Mouse (Mus musculus): ENCODE measurements around the gene Ubxn1. TPM values are rescaled to one million over a fixed set of nuclear protein-coding genes. Genes with fewer than 3 reads are reported as not detected.

The Ubxn1 gene
- polyA plus RNA-seq, 1 experiment from 2014 or later: 176 TPM

- ATAC-seq (ENCODE audit: insufficient number of reproducible peaks, low FRiP score, low TSS enrichment, low read depth): no peak
These were observed 40.5 kb downstream of the Ubxn1 start for GRCm38 (mm10) chr19:8911810-8912209.

GRCm38 (mm10) chr19:8914212-8914611, 42.9 kb downstream of the Ubxn1 start:
- H3K9me3 ChIP-seq: no peaks in the 10 kb centered on the region
- H3K27ac ChIP-seq: no peak overlapping the region
- H3K9ac ChIP-seq: no peak overlapping the region
- peaks cover 79% of the 10 kb centered on the region for H3K36me3 ChIP-seq
- no peak overlapping the region for H3K4me2 ChIP-seq
- WGBS: 92% methylated on average over 3 of the region's 3 CpGs
- H3K4me1 ChIP-seq: no peaks in the 10 kb centered on the region
- H3K4me3 ChIP-seq: no peak overlapping the region
- no peak for ATAC-seq (ENCODE audit: insufficient number of reproducible peaks, low FRiP score, low TSS enrichment, low read depth)
- no peaks in the 10 kb centered on the region for H3K27me3 ChIP-seq

More at GRCm38 (mm10) chr19:8911810-8912209, 40.5 kb downstream of the Ubxn1 start:
- H3K27ac ChIP-seq: no peak overlapping the region
- no peak overlapping the region for H3K9ac ChIP-seq
- no peak overlapping the region for H3K4me3 ChIP-seq
- 96% methylated on average over 5 of the region's 5 CpGs for WGBS
- no peaks in the 10 kb centered on the region for H3K27me3 ChIP-seq
- H3K4me1 ChIP-seq: no peaks in the 10 kb centered on the region
- no peaks in the 10 kb centered on the region for H3K9me3 ChIP-seq
- no peak overlapping the region for H3K4me2 ChIP-seq
- peaks cover 100% of the 10 kb centered on the region for H3K36me3 ChIP-seq

- Histone ChIP-seq H3K4me1 (peaks cover 13% of the 10 kb centered on the region), H3K4me2 (no peak overlapping the region), H3K36me3 (peaks cover 39% of the 10 kb centered on the region), H3K27ac (no peak overlapping the region), H3K9me3 (no peaks in the 10 kb centered on the region), H3K4me3 (no peak overlapping the region), H3K9ac (no peak overlapping the region), H3K27me3 (no peaks in the 10 kb centered on the region)
- WGBS: 89% methylated on average over 3 of the region's 3 CpGs
- ATAC-seq (ENCODE audit: insufficient number of reproducible peaks, low FRiP score, low TSS enrichment, low read depth): no peak
These were observed 47.7 kb downstream of the Ubxn1 start for GRCm38 (mm10) chr19:8919000-8919399.

- H3K27ac ChIP-seq: peak overlapping the region; percentile 91
- no peaks in the 10 kb centered on the region for H3K27me3 ChIP-seq
- ATAC-seq (ENCODE audit: insufficient number of reproducible peaks, low FRiP score, low TSS enrichment, low read depth): no peak
- WGBS: 61% methylated on average over 6 of the region's 6 CpGs
- H3K4me2 ChIP-seq: peak overlapping the region; percentile 59
- H3K4me1 ChIP-seq: peaks cover 13% of the 10 kb centered on the region
- H3K4me3 ChIP-seq: peak overlapping the region; percentile 76
- H3K9me3 ChIP-seq: no peaks in the 10 kb centered on the region
- no peak overlapping the region; the same call in 1 of the 2 replicates for H3K9ac ChIP-seq
- peaks cover 32% of the 10 kb centered on the region for H3K36me3 ChIP-seq
These were observed 48.4 kb downstream of the Ubxn1 start for GRCm38 (mm10) chr19:8919684-8920072.

DNA sequence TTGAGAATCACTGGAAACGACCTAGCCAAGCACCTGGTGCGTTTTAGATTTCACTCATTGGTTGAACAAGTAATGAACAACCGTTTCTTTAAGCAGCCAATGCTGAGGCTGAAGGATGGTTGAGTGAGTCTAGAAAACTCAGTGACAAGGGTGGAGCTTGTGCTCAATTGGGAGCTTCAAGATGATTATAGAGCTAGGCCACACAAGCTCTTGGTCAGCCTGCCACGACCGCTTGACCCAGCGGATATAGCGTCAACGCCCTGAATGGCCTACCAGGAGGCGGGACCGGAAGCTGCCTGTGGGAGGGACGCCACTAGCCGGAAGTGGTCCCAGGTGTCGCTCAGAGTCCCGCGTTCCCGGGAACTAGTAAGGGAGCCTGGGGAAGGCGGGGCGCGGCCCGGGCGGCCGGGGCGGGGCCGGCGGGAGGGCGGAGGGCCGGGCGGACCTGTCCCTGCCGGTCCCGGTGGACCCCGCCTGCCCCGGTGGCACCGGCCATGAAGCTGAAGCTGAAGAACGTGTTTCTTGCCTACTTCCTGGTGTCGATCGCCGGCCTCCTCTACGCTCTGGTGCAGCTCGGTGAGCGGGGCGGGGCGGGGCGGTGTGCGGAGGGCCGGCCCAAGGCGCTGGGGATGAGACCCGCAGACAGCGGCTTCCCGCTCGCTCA, 48.9 kb downstream of the Ubxn1 start, which contains the start of gene B3gat3:
B3gat3 (plus strand) TSS at position 302 of the 664 bp plus-strand sequence.
- H3K4me2 ChIP-seq: peak within 1 kb of the TSS; percentile 59
- peaks cover 13% of the 10 kb centered on the region for H3K4me1 ChIP-seq
- H3K9ac ChIP-seq: peak within 1 kb of the TSS; percentile 66
- peak; percentile 93 for ATAC-seq (ENCODE audit: insufficient number of reproducible peaks, low FRiP score, low TSS enrichment, low read depth)
- H3K27ac ChIP-seq: peak within 1 kb of the TSS; percentile 91
- H3K4me3 ChIP-seq: peak within 1 kb of the TSS; percentile 76
- peaks cover 28% of the 10 kb centered on the region for H3K36me3 ChIP-seq
- no peaks in the 10 kb centered on the region for H3K27me3 ChIP-seq
- H3K9me3 ChIP-seq: no peaks in the 10 kb centered on the region
- WGBS: 1% methylated on average over 49 of the region's 50 CpGs

DNA sequence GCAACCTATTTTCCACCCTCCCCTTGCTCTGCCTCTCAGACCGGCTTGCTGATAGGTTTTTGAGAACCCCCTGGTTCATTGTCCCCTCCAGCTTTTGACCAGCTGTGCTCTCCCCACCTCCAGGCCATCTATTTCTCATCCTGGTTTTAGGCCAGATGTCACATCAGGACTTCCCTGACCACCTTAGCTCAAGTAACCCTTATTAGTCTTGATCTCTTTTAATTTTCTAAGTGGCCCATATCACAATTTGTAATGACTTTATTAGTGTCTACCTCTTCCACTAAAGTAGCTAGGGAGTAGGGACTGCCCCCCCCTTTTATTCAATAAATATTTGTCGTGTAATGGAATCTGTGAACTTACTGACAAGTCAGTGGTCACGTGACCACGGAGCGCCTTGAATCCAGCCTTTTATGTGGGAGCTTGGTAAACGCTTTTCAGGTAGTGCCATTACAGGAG, 49.6 kb downstream of the Ubxn1 start:
- Histone ChIP-seq H3K4me2 (peak overlapping the region; percentile 59), H3K27ac (peak overlapping the region; percentile 91), H3K9me3 (no peaks in the 10 kb centered on the region), H3K4me3 (peak overlapping the region; percentile 76), H3K27me3 (no peaks in the 10 kb centered on the region), H3K9ac (peak overlapping the region; percentile 66), H3K4me1 (peaks cover 13% of the 10 kb centered on the region), H3K36me3 (peaks cover 28% of the 10 kb centered on the region)
- under 1% methylated on average over 6 of the region's 6 CpGs for WGBS
- ATAC-seq (ENCODE audit: insufficient number of reproducible peaks, low FRiP score, low TSS enrichment, low read depth): no peak

DNA sequence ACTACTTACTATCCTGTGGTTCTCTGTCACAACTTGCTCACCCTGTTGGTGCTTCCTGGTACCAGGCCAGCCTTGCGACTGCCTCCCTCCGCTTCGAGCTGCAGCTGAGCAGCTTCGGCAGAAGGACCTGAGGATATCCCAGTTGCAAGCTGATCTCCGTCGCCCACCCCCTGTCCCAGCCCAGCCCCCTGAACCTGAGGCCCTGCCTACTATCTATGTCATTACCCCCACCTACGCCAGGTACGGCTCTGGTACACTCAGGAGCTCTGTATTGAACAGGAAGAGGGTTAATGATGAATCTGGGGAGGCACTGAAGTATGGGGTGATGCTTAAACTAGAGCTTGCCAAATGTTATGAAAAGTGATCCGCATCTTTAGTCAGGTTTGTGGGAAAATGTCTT, 50.4 kb downstream of the Ubxn1 start:
- Histone ChIP-seq H3K4me2 (peak overlapping the region; percentile 59), H3K27me3 (no peaks in the 10 kb centered on the region), H3K27ac (no peak overlapping the region), H3K9me3 (no peaks in the 10 kb centered on the region), H3K4me1 (peaks cover 16% of the 10 kb centered on the region), H3K4me3 (peak overlapping the region; percentile 76), H3K9ac (no peak overlapping the region), H3K36me3 (peaks cover 28% of the 10 kb centered on the region)
- 71% methylated on average over 9 of the region's 9 CpGs for WGBS
- ATAC-seq (ENCODE audit: insufficient number of reproducible peaks, low FRiP score, low TSS enrichment, low read depth): no peak

Small RNA genes lying within 50 kb of the gene (microRNA-seq; reads per million reads assigned to microRNA genes)
- not detected for gene Mir5136

Other genes with a start within 250 kb of the Ubxn1 start
- 0.18 and 0.19 TPM in 2 replicates for gene Chrm1, start 207.7 kb upstream of the Ubxn1 start, polyA plus RNA-seq (2015; fragmentation: Nextera tagmentation; extraction: Ambion mirVana)
- 118 and 148 TPM in 2 replicates for gene Slc3a2, start 148.1 kb upstream of the Ubxn1 start, polyA plus RNA-seq (2015; fragmentation: Nextera tagmentation; extraction: Ambion mirVana)
- gene Wdr74, start 135.7 kb upstream of the Ubxn1 start, polyA plus RNA-seq (2015; fragmentation: Nextera tagmentation; extraction: Ambion mirVana): 93.8 and 96.0 TPM in 2 replicates
- gene 1700092M07Rik, start 130.8 kb upstream of the Ubxn1 start, polyA plus RNA-seq (2015; fragmentation: Nextera tagmentation; extraction: Ambion mirVana): 1.7 and 2.3 TPM in 2 replicates
- 185 and 189 TPM in 2 replicates for gene Stx5a, start 130.1 kb upstream of the Ubxn1 start, polyA plus RNA-seq (2015; fragmentation: Nextera tagmentation; extraction: Ambion mirVana)
- gene Nxf1, start 114.4 kb upstream of the Ubxn1 start, polyA plus RNA-seq (2015; fragmentation: Nextera tagmentation; extraction: Ambion mirVana): 171 and 188 TPM in 2 replicates
- 141 and 155 TPM in 2 replicates for gene Tmem223, start 100.5 kb upstream of the Ubxn1 start, polyA plus RNA-seq (2015; fragmentation: Nextera tagmentation; extraction: Ambion mirVana)
- 78.4 and 81.7 TPM in 2 replicates for gene Tmem179b, start 97.0 kb upstream of the Ubxn1 start, polyA plus RNA-seq (2015; fragmentation: Nextera tagmentation; extraction: Ambion mirVana)
- 24.9 and 25.3 TPM in 2 replicates for gene Taf6l, start 85.1 kb upstream of the Ubxn1 start, polyA plus RNA-seq (2015; fragmentation: Nextera tagmentation; extraction: Ambion mirVana)
- 149 and 152 TPM in 2 replicates for gene Polr2g, start 72.9 kb upstream of the Ubxn1 start, polyA plus RNA-seq (2015; fragmentation: Nextera tagmentation; extraction: Ambion mirVana)
- gene Zbtb3, start 68.9 kb upstream of the Ubxn1 start, polyA plus RNA-seq (2015; fragmentation: Nextera tagmentation; extraction: Ambion mirVana): 4.6 and 4.8 TPM in 2 replicates
- 50.4 and 56.8 TPM in 2 replicates for gene Ttc9c, start 52.2 kb upstream of the Ubxn1 start, polyA plus RNA-seq (2015; fragmentation: Nextera tagmentation; extraction: Ambion mirVana)
- 5.4 and 5.6 TPM in 2 replicates for gene Hnrnpul2, start 51.5 kb upstream of the Ubxn1 start, polyA plus RNA-seq (2015; fragmentation: Nextera tagmentation; extraction: Ambion mirVana)
- not detected in 2 replicates for gene AC129217.1, start 41.7 kb upstream of the Ubxn1 start, polyA plus RNA-seq (2015; fragmentation: Nextera tagmentation; extraction: Ambion mirVana)
- 77.4 and 93.6 TPM in 2 replicates for gene Bscl2, start 34.0 kb upstream of the Ubxn1 start, polyA plus RNA-seq (2015; fragmentation: Nextera tagmentation; extraction: Ambion mirVana)
- 2.0 and 3.0 TPM in 2 replicates for gene Gng3, start 32.3 kb upstream of the Ubxn1 start, polyA plus RNA-seq (2015; fragmentation: Nextera tagmentation; extraction: Ambion mirVana)
- gene Lrrn4cl, start 20.7 kb upstream of the Ubxn1 start, polyA plus RNA-seq (2015; fragmentation: Nextera tagmentation; extraction: Ambion mirVana): 3.1 and 4.3 TPM in 2 replicates
- gene Uqcc3, start 9.4 kb downstream of the Ubxn1 start, polyA plus RNA-seq (2015; fragmentation: Nextera tagmentation; extraction: Ambion mirVana): 65.9 and 69.1 TPM in 2 replicates
- 69.3 and 76.7 TPM in 2 replicates for gene Lbhd1, start 12.2 kb downstream of the Ubxn1 start, polyA plus RNA-seq (2015; fragmentation: Nextera tagmentation; extraction: Ambion mirVana)
- not detected in 2 replicates for gene Gm49403, start 12.4 kb downstream of the Ubxn1 start, polyA plus RNA-seq (2015; fragmentation: Nextera tagmentation; extraction: Ambion mirVana)
- gene 1810009A15Rik, start 17.4 kb downstream of the Ubxn1 start, polyA plus RNA-seq (2015; fragmentation: Nextera tagmentation; extraction: Ambion mirVana): 76.8 and 80.9 TPM in 2 replicates
- not detected in 2 replicates for gene Gm49416, start 17.4 kb downstream of the Ubxn1 start, polyA plus RNA-seq (2015; fragmentation: Nextera tagmentation; extraction: Ambion mirVana)
- 38.6 and 42.0 TPM in 2 replicates for gene Ints5, start 21.5 kb downstream of the Ubxn1 start, polyA plus RNA-seq (2015; fragmentation: Nextera tagmentation; extraction: Ambion mirVana)
- gene Ganab, start 26.6 kb downstream of the Ubxn1 start, polyA plus RNA-seq (2015; fragmentation: Nextera tagmentation; extraction: Ambion mirVana): 97.4 and 102 TPM in 2 replicates
- 47.1 and 48.6 TPM in 2 replicates for gene B3gat3, start 48.9 kb downstream of the Ubxn1 start, polyA plus RNA-seq (2015; fragmentation: Nextera tagmentation; extraction: Ambion mirVana)
- 4.0 and 4.6 TPM in 2 replicates for gene Rom1, start 57.9 kb downstream of the Ubxn1 start, polyA plus RNA-seq (2015; fragmentation: Nextera tagmentation; extraction: Ambion mirVana)
- 41.8 and 42.7 TPM in 2 replicates for gene Eml3, start 58.1 kb downstream of the Ubxn1 start, polyA plus RNA-seq (2015; fragmentation: Nextera tagmentation; extraction: Ambion mirVana)
- gene Mta2, start 70.4 kb downstream of the Ubxn1 start, polyA plus RNA-seq (2015; fragmentation: Nextera tagmentation; extraction: Ambion mirVana): 155 and 160 TPM in 2 replicates
- gene Tut1, start 82.4 kb downstream of the Ubxn1 start, polyA plus RNA-seq (2015; fragmentation: Nextera tagmentation; extraction: Ambion mirVana): 29.3 and 30.0 TPM in 2 replicates
- gene Eef1g, start 95.5 kb downstream of the Ubxn1 start, polyA plus RNA-seq (2015; fragmentation: Nextera tagmentation; extraction: Ambion mirVana): 467 and 482 TPM in 2 replicates
- 96.4 and 104 TPM in 2 replicates for gene Ahnak, start 117.8 kb downstream of the Ubxn1 start, polyA plus RNA-seq (2015; fragmentation: Nextera tagmentation; extraction: Ambion mirVana)
- 0.98 and 1.2 TPM in 2 replicates for gene Scgb1a1, start 216.5 kb downstream of the Ubxn1 start, polyA plus RNA-seq (2015; fragmentation: Nextera tagmentation; extraction: Ambion mirVana)